Mouse (Mus musculus): ENCODE data around the gene Kcnn3. TPM values are rescaled to one million over a fixed set of nuclear protein-coding genes. Genes with fewer than 3 reads are reported as not detected.

Kcnn3 gene
- polyA plus RNA-seq, 1 experiment from 2014 or later, result 4.0 TPM

GRCm38 (mm10) chr3:89584254-89584653, 64.3 kb downstream of the Kcnn3 start:
- Histone ChIP-seq H3K27ac (ENCODE audit: low read length) (no peak overlapping the region), H3K4me1 (ENCODE audit: control insufficient read depth, insufficient read depth, low read length) (no peaks in the 10 kb centered on the region), H3K4me3 (ENCODE audit: low read length) (no peak overlapping the region), H3K9ac (ENCODE audit: low read length) (no peak overlapping the region), H3K9me3 (replicated peaks; ENCODE audit: control insufficient read depth, low read length) (no peaks in the 10 kb centered on the region), H3K4me2 (ENCODE audit: low read depth, low read length) (no peak overlapping the region), H3K36me3 (ENCODE audit: control insufficient read depth, insufficient read depth) (no peaks in the 10 kb centered on the region), H3K27me3 (ENCODE audit: control insufficient read depth, insufficient read depth, low read length) (no peaks in the 10 kb centered on the region; the same call in 1 of the 2 replicates)
- ATAC-seq (replicated peaks; ENCODE audit: extremely low read depth, insufficient read depth, low FRiP score), result no peak
- 54% methylated on average over 4 of the region's 4 CpGs for WGBS

GRCm38 (mm10) chr3:89588436-89588835, 68.5 kb downstream of the Kcnn3 start:
- H3K4me2 ChIP-seq (ENCODE audit: low read depth, low read length), result no peak overlapping the region
- H3K27ac ChIP-seq (ENCODE audit: low read length), result no peak overlapping the region
- peaks cover 6% of the 10 kb centered on the region for H3K4me1 ChIP-seq (ENCODE audit: control insufficient read depth, insufficient read depth, low read length)
- H3K9ac ChIP-seq (ENCODE audit: low read length), result no peak overlapping the region
- WGBS, result 71% methylated on average over 11 of the region's 11 CpGs
- no peak for ATAC-seq (replicated peaks; ENCODE audit: extremely low read depth, insufficient read depth, low FRiP score)
- H3K4me3 ChIP-seq (ENCODE audit: low read length), result no peak overlapping the region
- H3K9me3 ChIP-seq (replicated peaks; ENCODE audit: control insufficient read depth, low read length), result no peaks in the 10 kb centered on the region
- H3K27me3 ChIP-seq (ENCODE audit: control insufficient read depth, insufficient read depth, low read length), result no peaks in the 10 kb centered on the region
- no peaks in the 10 kb centered on the region for H3K36me3 ChIP-seq (ENCODE audit: control insufficient read depth, insufficient read depth)

GRCm38 (mm10) chr3:89589321-89589720, 69.4 kb downstream of the Kcnn3 start:
- Histone ChIP-seq H3K4me2 (ENCODE audit: low read depth, low read length) (no peak overlapping the region), H3K36me3 (ENCODE audit: control insufficient read depth, insufficient read depth) (no peaks in the 10 kb centered on the region), H3K4me1 (ENCODE audit: control insufficient read depth, insufficient read depth, low read length) (peaks cover 6% of the 10 kb centered on the region), H3K4me3 (ENCODE audit: low read length) (no peak overlapping the region), H3K9ac (ENCODE audit: low read length) (no peak overlapping the region), H3K27me3 (ENCODE audit: control insufficient read depth, insufficient read depth, low read length) (no peaks in the 10 kb centered on the region), H3K9me3 (replicated peaks; ENCODE audit: control insufficient read depth, low read length) (no peaks in the 10 kb centered on the region), H3K27ac (ENCODE audit: low read length) (no peak overlapping the region)
- ATAC-seq (replicated peaks; ENCODE audit: extremely low read depth, insufficient read depth, low FRiP score), result no peak
- WGBS, result 50% methylated on average over 3 of the region's 3 CpGs

GRCm38 (mm10) chr3:89590386-89590785, 70.4 kb downstream of the Kcnn3 start:
- Histone ChIP-seq H3K4me1 (ENCODE audit: control insufficient read depth, insufficient read depth, low read length) (peaks cover 6% of the 10 kb centered on the region), H3K9ac (ENCODE audit: low read length) (no peak overlapping the region), H3K4me2 (ENCODE audit: low read depth, low read length) (no peak overlapping the region), H3K4me3 (ENCODE audit: low read length) (no peak overlapping the region), H3K36me3 (ENCODE audit: control insufficient read depth, insufficient read depth) (no peaks in the 10 kb centered on the region), H3K9me3 (replicated peaks; ENCODE audit: control insufficient read depth, low read length) (no peaks in the 10 kb centered on the region), H3K27ac (ENCODE audit: low read length) (no peak overlapping the region), H3K27me3 (ENCODE audit: control insufficient read depth, insufficient read depth, low read length) (0 out of 2 replicates have a peak, but pooled peaks cover under 1% of the 10 kb centered on the region)
- no peak for ATAC-seq (replicated peaks; ENCODE audit: extremely low read depth, insufficient read depth, low FRiP score)
- WGBS, result 94% methylated on average over 4 of the region's 4 CpGs

GRCm38 (mm10) chr3:89591461-89591860, 71.5 kb downstream of the Kcnn3 start:
- no peak overlapping the region for H3K4me2 ChIP-seq (ENCODE audit: low read depth, low read length)
- 57% methylated on average over 3 of the region's 3 CpGs for WGBS
- peaks cover 6% of the 10 kb centered on the region for H3K4me1 ChIP-seq (ENCODE audit: control insufficient read depth, insufficient read depth, low read length)

GRCm38 (mm10) chr3:89592809-89593208, 72.8 kb downstream of the Kcnn3 start:
- 31% methylated on average over 11 of the region's 11 CpGs for WGBS
- Histone ChIP-seq H3K9ac (ENCODE audit: low read length) (no peak overlapping the region), H3K27ac (ENCODE audit: low read length) (no peak overlapping the region), H3K4me1 (ENCODE audit: control insufficient read depth, insufficient read depth, low read length) (peaks cover 6% of the 10 kb centered on the region), H3K4me2 (ENCODE audit: low read depth, low read length) (no peak overlapping the region), H3K27me3 (ENCODE audit: control insufficient read depth, insufficient read depth, low read length) (0 out of 2 replicates have a peak, but pooled peaks cover 2% of the 10 kb centered on the region), H3K4me3 (ENCODE audit: low read length) (no peak overlapping the region), H3K9me3 (replicated peaks; ENCODE audit: control insufficient read depth, low read length) (no peaks in the 10 kb centered on the region), H3K36me3 (ENCODE audit: control insufficient read depth, insufficient read depth) (no peaks in the 10 kb centered on the region)
- ATAC-seq (replicated peaks; ENCODE audit: extremely low read depth, insufficient read depth, low FRiP score), result no peak

More at GRCm38 (mm10) chr3:89591461-89591860, 71.5 kb downstream of the Kcnn3 start:
- no peak for ATAC-seq (replicated peaks; ENCODE audit: extremely low read depth, insufficient read depth, low FRiP score)
- no peak overlapping the region for H3K4me3 ChIP-seq (ENCODE audit: low read length)
- H3K27ac ChIP-seq (ENCODE audit: low read length), result no peak overlapping the region
- no peaks in the 10 kb centered on the region for H3K9me3 ChIP-seq (replicated peaks; ENCODE audit: control insufficient read depth, low read length)
- H3K36me3 ChIP-seq (ENCODE audit: control insufficient read depth, insufficient read depth), result no peaks in the 10 kb centered on the region
- H3K27me3 ChIP-seq (ENCODE audit: control insufficient read depth, insufficient read depth, low read length), result 0 out of 2 replicates have a peak, but pooled peaks cover 2% of the 10 kb centered on the region
- H3K9ac ChIP-seq (ENCODE audit: low read length), result no peak overlapping the region

- H3K27me3 ChIP-seq (ENCODE audit: control insufficient read depth, insufficient read depth, low read length), result 0 out of 2 replicates have a peak, but pooled peaks cover 2% of the 10 kb centered on the region
- H3K4me3 ChIP-seq (ENCODE audit: low read length), result no peak overlapping the region
- H3K9ac ChIP-seq (ENCODE audit: low read length), result no peak overlapping the region
- H3K4me2 ChIP-seq (ENCODE audit: low read depth, low read length), result no peak overlapping the region
- 73% methylated on average over 10 of the region's 10 CpGs for WGBS
- ATAC-seq (replicated peaks; ENCODE audit: extremely low read depth, insufficient read depth, low FRiP score), result no peak
- no peaks in the 10 kb centered on the region for H3K36me3 ChIP-seq (ENCODE audit: control insufficient read depth, insufficient read depth)
- no peaks in the 10 kb centered on the region for H3K9me3 ChIP-seq (replicated peaks; ENCODE audit: control insufficient read depth, low read length)
- H3K27ac ChIP-seq (ENCODE audit: low read length), result no peak overlapping the region
- H3K4me1 ChIP-seq (ENCODE audit: control insufficient read depth, insufficient read depth, low read length), result peaks cover 6% of the 10 kb centered on the region
Measured at GRCm38 (mm10) chr3:89593524-89593923, 73.6 kb downstream of the Kcnn3 start.

GRCm38 (mm10) chr3:89598361-89598760, 78.4 kb downstream of the Kcnn3 start:
- H3K4me1 ChIP-seq (ENCODE audit: control insufficient read depth, insufficient read depth, low read length), result no peaks in the 10 kb centered on the region
- H3K4me2 ChIP-seq (ENCODE audit: low read depth, low read length), result no peak overlapping the region
- no peak overlapping the region for H3K9ac ChIP-seq (ENCODE audit: low read length)
- 87% methylated on average over 7 of the region's 7 CpGs for WGBS
- no peaks in the 10 kb centered on the region for H3K36me3 ChIP-seq (ENCODE audit: control insufficient read depth, insufficient read depth)
- H3K27me3 ChIP-seq (ENCODE audit: control insufficient read depth, insufficient read depth, low read length), result 0 out of 2 replicates have a peak, but pooled peaks cover 2% of the 10 kb centered on the region
- no peak overlapping the region for H3K27ac ChIP-seq (ENCODE audit: low read length)
- ATAC-seq (replicated peaks; ENCODE audit: extremely low read depth, insufficient read depth, low FRiP score), result no peak
- peaks cover 3% of the 10 kb centered on the region for H3K9me3 ChIP-seq (replicated peaks; ENCODE audit: control insufficient read depth, low read length)
- no peak overlapping the region for H3K4me3 ChIP-seq (ENCODE audit: low read length)

- no peak overlapping the region for H3K4me2 ChIP-seq (ENCODE audit: low read depth, low read length)
- WGBS, result 91% methylated on average over 7 of the region's 7 CpGs
Measured at GRCm38 (mm10) chr3:89598967-89599366, 79.0 kb downstream of the Kcnn3 start.

More at GRCm38 (mm10) chr3:89598967-89599366, 79.0 kb downstream of the Kcnn3 start:
- H3K4me3 ChIP-seq (ENCODE audit: low read length), result no peak overlapping the region
- ATAC-seq (replicated peaks; ENCODE audit: extremely low read depth, insufficient read depth, low FRiP score), result no peak
- H3K27me3 ChIP-seq (ENCODE audit: control insufficient read depth, insufficient read depth, low read length), result 0 out of 2 replicates have a peak, but pooled peaks cover 2% of the 10 kb centered on the region
- H3K9ac ChIP-seq (ENCODE audit: low read length), result no peak overlapping the region
- H3K4me1 ChIP-seq (ENCODE audit: control insufficient read depth, insufficient read depth, low read length), result no peaks in the 10 kb centered on the region
- no peak overlapping the region for H3K27ac ChIP-seq (ENCODE audit: low read length)
- peaks cover 3% of the 10 kb centered on the region for H3K9me3 ChIP-seq (replicated peaks; ENCODE audit: control insufficient read depth, low read length)
- no peaks in the 10 kb centered on the region for H3K36me3 ChIP-seq (ENCODE audit: control insufficient read depth, insufficient read depth)
